Mouse (Mus musculus): ENCODE results near the gene Ptpa.

- TF ChIP-seq EP300 (IDR thresholded peaks at IDR 0.05; ENCODE audit: low read depth): no peak
- no peak for TF ChIP-seq CTCF (IDR thresholded peaks at IDR 0.05; ENCODE audit: low read depth)
Measured at GRCm38 (mm10) chr2:30439631-30440030, 23.8 kb downstream of the Ptpa start.

Measured in heart, postnatal 0 days (tissue).